Mouse (Mus musculus) ES-E14 (cell line): ENCODE results near the gene Cfap77. TPM values are rescaled to one million over a fixed set of nuclear protein-coding genes. Genes with fewer than 3 reads are reported as not detected.
A peak's percentile ranks its signal among the peaks of the same experiment; 100 is the strongest.

ENCODE experiments used
- DNase-seq: peaks from one replicate; pipeline ENCODE4 v3.0.0-alpha.2; 2013; ENCODE audit warnings: low read depth, low spot score
- H3K27ac ChIP-seq: 2 replicates; pipeline ENCODE4 v1.5.1; 2012; ENCODE audit warnings: low read depth, mild to moderate bottlenecking, low read length, moderate library complexity, mixed read lengths; ENCODE audit not compliant: poor library complexity, insufficient read depth, severe bottlenecking
- H3K36me3 ChIP-seq: 2 replicates; pipeline ENCODE4 v1.6.1; 2012; ENCODE audit warnings: mild to moderate bottlenecking, low read length, moderate library complexity, mixed read lengths; ENCODE audit not compliant: control insufficient read depth, poor library complexity, insufficient read depth, severe bottlenecking
- H3K4me1 ChIP-seq, 2 experiments: fragments of 150-350 bp in 1 of 2; sonication (generic) in 1 of 2; 2 replicates each; pipeline ENCODE4 v1.6.1; 2012; ENCODE audit warnings: low read length in 2 of 2, mild to moderate bottlenecking in 1 of 2, mixed read lengths in 1 of 2; ENCODE audit not compliant: control insufficient read depth in 2 of 2, insufficient read depth in 2 of 2, poor library complexity in 1 of 2
- H3K4me3 ChIP-seq, 2 experiments: fragments of 150-350 bp in 1 of 2; sonication (generic) in 1 of 2; 2 replicates each; pipeline ENCODE4 v1.5.1; 2012; ENCODE audit warnings: low read length in 2 of 2, low read depth in 1 of 2, mild to moderate bottlenecking in 1 of 2, mixed read lengths in 1 of 2; ENCODE audit not compliant: insufficient read depth in 1 of 2, poor library complexity in 1 of 2, severe bottlenecking in 1 of 2
- H3K9ac ChIP-seq: 2 replicates; pipeline ENCODE4 v1.6.1; 2012; ENCODE audit warnings: low read depth, mild to moderate bottlenecking, low read length, mixed read lengths; ENCODE audit not compliant: poor library complexity, insufficient read depth, severe bottlenecking
- H3K9me3 ChIP-seq: fragments of 150-350 bp; sonication (generic); 2 replicates; pipeline ENCODE4 v1.6.1; 2012; ENCODE audit warnings: low read depth, mild to moderate bottlenecking, low read length; ENCODE audit not compliant: control insufficient read depth, insufficient read depth
- CHD2 ChIP-seq: IDR thresholded peaks from 2 replicates; pipeline ENCODE4 v1.6.1; 2014; ENCODE audit warnings: mild to moderate bottlenecking, low read depth, low read length, inconsistent platforms
- HCFC1 ChIP-seq: IDR thresholded peaks from 2 replicates; pipeline ENCODE4 v1.6.1; 2012; ENCODE audit warnings: low read length, inconsistent platforms, borderline replicate concordance; ENCODE audit not compliant: insufficient read depth
- MAFK ChIP-seq: IDR thresholded peaks from 2 replicates; pipeline ENCODE4 v1.6.1; 2014; ENCODE audit warnings: mild to moderate bottlenecking, low read depth, low read length, inconsistent platforms; ENCODE audit not compliant: insufficient read depth
- ZC3H11A ChIP-seq: IDR thresholded peaks from 2 replicates; pipeline ENCODE4 v1.6.1; 2012; ENCODE audit warnings: low read depth, mild to moderate bottlenecking, inconsistent platforms, low read length, borderline replicate concordance
- ZNF384 ChIP-seq: IDR thresholded peaks from 2 replicates; pipeline ENCODE4 v1.6.1; 2012; ENCODE audit warnings: low read depth, low read length, inconsistent platforms
- in situ Hi-C, 2 experiments: fragments of 600-800 bp; cut with MboI; formaldehyde crosslinking; loops; one replicate each; pipeline ENCODE4 v1.15.1; 2025; ENCODE audit warnings: low sequenced_read_pairs in 2 of 2, inconsistent platforms in 1 of 2; ENCODE audit not compliant: unreplicated experiment in 2 of 2
- total RNA-seq: library from RNA; depleted of rRNA; stranded (reverse); fragments of 300-350 nt; gene quantifications from 2 replicates; pipeline ENCODE4 v1.2.3, GENCODE M21; 2012

Gene Cfap77
- total RNA-seq, 1 experiment: 1.0 TPM

DNA sequence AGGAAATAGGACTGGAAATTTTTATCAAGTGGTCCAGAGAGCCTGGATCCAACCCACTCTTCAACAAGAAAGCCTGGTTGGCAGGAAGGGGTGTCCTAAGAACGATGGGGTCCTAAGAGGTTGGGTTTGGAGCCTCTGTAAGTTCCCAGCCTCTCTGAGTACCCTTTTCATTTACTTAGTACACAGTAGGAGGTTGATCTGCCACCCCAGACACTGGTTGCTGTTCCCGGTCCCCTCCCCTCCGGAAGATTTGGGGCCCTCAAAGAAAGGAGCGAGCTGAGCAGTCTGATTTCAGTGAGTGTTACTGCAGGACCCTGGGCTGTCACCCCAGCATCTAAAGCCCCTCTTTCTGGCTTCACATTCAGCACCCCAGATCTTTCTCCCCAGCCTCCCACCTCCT, 135.9 kb downstream of the Cfap77 start:
- no peak for DNase-seq
- peaks cover 0 to 7% of the 10 kb centered on the region in 2 experiments; a peak in 1 of 4 replicates for H3K4me1 ChIP-seq
- H3K27ac ChIP-seq: no peak overlapping the region
- no peak overlapping the region for H3K4me3 ChIP-seq
- H3K9me3 ChIP-seq: no peaks in the 10 kb centered on the region
- TF ChIP-seq ZNF384: no peak
- no peak for TF ChIP-seq ZC3H11A
- TF ChIP-seq MAFK: no peak
- TF ChIP-seq HCFC1: no peak
- TF ChIP-seq CHD2: no peak
- no peak overlapping the region for H3K9ac ChIP-seq
- H3K36me3 ChIP-seq: no peaks in the 10 kb centered on the region
- in situ Hi-C loops: loop anchor here in 1 of 2 experiments (25.0 kb wide), 1 partner anchor 318 kb away; no protein-coding TSS in a partner anchor

- H3K4me1 ChIP-seq: peaks cover 0 to 7% of the 10 kb centered on the region in 2 experiments; a peak in 1 of 4 replicates
- peak overlapping the region; percentile 30 to 49; a peak in 3 of 4 replicates for H3K4me3 ChIP-seq
- H3K9me3 ChIP-seq: no peaks in the 10 kb centered on the region
- no peaks in the 10 kb centered on the region for H3K36me3 ChIP-seq
- 0 out of 2 replicates have a peak overlapping the region, but pooled peaks have one; percentile 3 for H3K9ac ChIP-seq
- no peak overlapping the region for H3K27ac ChIP-seq
- no peak for DNase-seq
- in situ Hi-C loops: loop anchor here in 1 of 2 experiments (25.0 kb wide), 1 partner anchor 320 kb away; no protein-coding TSS in a partner anchor
- TF ChIP-seq ZNF384 (no peak), ZC3H11A (no peak), CHD2 (no peak), HCFC1 (no peak), MAFK (no peak)
Measured at GRCm38 (mm10) chr2:28917518-28918361, 137.1 kb downstream of the Cfap77 start.

DNA sequence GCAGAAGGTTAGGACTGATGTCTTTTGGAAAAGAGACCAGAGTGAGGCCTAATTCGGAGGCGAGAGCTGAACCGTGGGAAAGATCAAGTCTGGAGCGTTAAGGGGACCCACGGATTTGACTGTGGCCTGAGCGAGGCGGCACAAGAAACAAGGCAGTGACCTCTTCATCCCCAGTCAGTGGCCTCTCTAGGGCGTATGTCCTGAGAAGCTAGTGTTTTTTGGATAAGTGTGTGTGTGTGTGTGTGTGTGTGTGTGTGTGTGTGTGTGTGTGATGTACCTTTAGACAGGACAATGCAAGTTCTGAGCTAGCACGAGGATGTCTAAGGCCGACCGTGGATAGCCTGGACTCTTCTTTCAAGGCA, 137.7 kb downstream of the Cfap77 start:
- H3K27ac ChIP-seq: no peak overlapping the region
- DNase-seq: no peak
- TF ChIP-seq ZC3H11A: no peak
- TF ChIP-seq HCFC1: no peak
- no peak for TF ChIP-seq CHD2
- TF ChIP-seq ZNF384: no peak
- TF ChIP-seq MAFK: no peak
- in situ Hi-C loops: loop anchor here in 1 of 2 experiments (25.0 kb wide), 1 partner anchor 320 kb away; no protein-coding TSS in a partner anchor
- peaks cover 0 to 7% of the 10 kb centered on the region in 2 experiments; a peak in 1 of 4 replicates for H3K4me1 ChIP-seq
- H3K4me3 ChIP-seq: no peak overlapping the region; a peak in 1 of 4 replicates
- H3K9ac ChIP-seq: no peak overlapping the region
- H3K36me3 ChIP-seq: no peaks in the 10 kb centered on the region
- H3K9me3 ChIP-seq: no peaks in the 10 kb centered on the region

GRCm38 (mm10) chr2:28916513-28916865, 138.4 kb downstream of the Cfap77 start, which contains the start of gene Barhl1:
Barhl1 (minus strand) TSS chr2:28916668.
- Histone ChIP-seq H3K9ac (no peak within 1 kb of the TSS), H3K27ac (no peak within 1 kb of the TSS; the same call in 1 of the 2 replicates), H3K4me3 (peak within 1 kb of the TSS; percentile 30 to 49), H3K9me3 (no peaks in the 10 kb centered on the region), H3K36me3 (no peaks in the 10 kb centered on the region), H3K4me1 (peaks cover 0 to 7% of the 10 kb centered on the region in 2 experiments; a peak in 1 of 4 replicates)
- no peak for TF ChIP-seq ZNF384
- no peak for TF ChIP-seq ZC3H11A
- TF ChIP-seq CHD2: no peak
- no peak for TF ChIP-seq MAFK
- TF ChIP-seq HCFC1: no peak
- in situ Hi-C loops: loop anchor here in 1 of 2 experiments (25.0 kb wide), 1 partner anchor 321 kb away; no protein-coding TSS in a partner anchor
- no peak for DNase-seq
